Mouse (Mus musculus) adrenal gland (tissue): ENCODE measurements around the gene Anxa6.

Source experiments
- intact Hi-C: fragments of 180-260 bp; cut with DNase I; formaldehyde crosslinking; loops from one replicate; pipeline ENCODE4 v1.15.1; 2025

Gene Anxa6

GRCm38 (mm10) chr11:54998708-54999107, 34.5 kb downstream of the Anxa6 start:
- intact Hi-C loops: loop anchor here (1.0 to 10.0 kb wide), 3 partner anchors 41 to 156 kb away; partner anchors contain the start of gene Slc36a3

DNA sequence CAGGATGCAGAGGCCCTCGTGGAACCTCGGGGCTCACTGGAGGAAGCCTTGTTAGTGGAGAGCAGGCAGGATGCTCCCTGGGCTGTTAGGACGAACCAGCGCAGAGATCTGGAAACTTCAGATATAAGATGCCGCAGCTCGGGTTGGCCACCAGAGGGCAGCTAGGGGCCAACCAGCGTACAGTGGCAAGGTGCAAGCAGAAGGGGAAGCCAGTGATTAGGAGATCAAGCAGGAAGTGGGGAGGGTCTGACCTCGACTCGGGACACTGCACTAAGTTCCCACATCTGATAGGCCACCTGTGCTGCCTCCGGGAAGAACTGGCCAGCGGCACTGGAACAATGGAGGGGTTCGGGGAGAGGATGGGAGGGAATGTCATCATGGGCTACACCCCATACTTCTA, 35.0 kb downstream of the Anxa6 start:
- intact Hi-C loops: loop anchor here (1.0 to 10.0 kb wide), 3 partner anchors 41 to 157 kb away; partner anchors contain the start of gene Slc36a3

DNA sequence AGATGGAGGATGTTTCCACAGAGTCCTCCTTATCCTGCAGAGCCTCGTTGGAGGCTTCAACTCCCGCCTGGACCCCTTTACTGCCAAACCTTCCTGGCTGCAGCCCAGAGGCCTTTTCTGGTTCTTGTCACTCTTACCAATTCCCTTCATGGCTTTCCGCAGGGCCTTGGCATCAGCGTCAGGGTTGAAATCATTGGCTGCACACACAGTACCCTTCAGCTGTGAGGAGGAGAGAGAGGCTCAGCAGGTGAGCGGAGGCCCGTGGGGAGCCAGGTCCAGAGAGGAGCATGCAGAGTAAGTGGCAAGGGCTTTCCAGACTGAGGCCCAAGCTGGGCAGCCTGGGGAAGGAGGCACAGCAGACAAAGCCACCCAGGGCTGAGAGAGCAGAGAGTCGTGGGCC, 37.1 kb downstream of the Anxa6 start:
- intact Hi-C loops: loop anchor here (5.0 to 10.0 kb wide), 2 partner anchors 91 to 159 kb away; partner anchors contain the start of gene Slc36a3

DNA sequence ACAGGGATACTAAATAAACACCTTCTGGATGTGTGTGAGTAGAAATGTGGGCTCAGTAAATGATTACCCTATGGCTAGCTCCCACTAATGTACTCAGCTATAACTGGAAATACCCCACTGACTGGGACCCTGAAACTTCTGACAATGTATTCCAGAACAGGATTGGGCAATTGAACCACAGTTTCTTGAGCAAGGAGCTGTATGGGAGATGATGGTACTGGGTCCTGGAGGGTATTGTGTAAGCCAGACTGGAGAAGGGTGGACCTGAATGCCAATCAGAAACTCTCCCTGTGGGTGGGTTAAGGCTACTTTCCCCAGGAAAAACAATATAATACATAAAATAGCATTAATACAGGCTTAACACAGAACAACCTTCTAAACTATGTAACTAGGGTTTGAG, 43.3 kb downstream of the Anxa6 start:
- intact Hi-C loops: loop anchor here (10.0 kb wide), 1 partner anchor 165 kb away; the partner anchor contains the start of gene Slc36a3

- intact Hi-C loops: no loop called here
Observed at GRCm38 (mm10) chr11:54988754-54989349, 44.4 kb downstream of the Anxa6 start.

GRCm38 (mm10) chr11:54987974-54988373, 45.3 kb downstream of the Anxa6 start:
- intact Hi-C loops: no loop called here

DNA sequence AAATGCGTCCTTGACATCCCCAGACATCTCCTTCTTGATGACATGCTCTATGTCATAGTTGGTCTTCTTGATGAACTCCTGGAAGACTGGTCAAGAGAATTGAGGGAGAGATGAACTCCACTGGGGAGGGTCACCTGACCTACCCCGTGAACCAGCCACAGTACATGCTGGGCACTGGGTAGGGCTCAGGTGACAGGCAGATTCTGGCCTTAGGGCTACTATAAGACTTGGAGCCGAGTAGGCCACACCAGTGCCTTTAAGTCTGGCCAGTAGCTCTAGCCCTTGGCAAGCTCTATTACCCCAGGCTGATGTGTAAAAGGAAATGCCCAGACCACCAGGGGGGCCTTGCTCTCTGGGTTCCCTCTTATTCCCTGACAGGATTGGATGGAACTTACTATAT, 48.2 kb downstream of the Anxa6 start:
- intact Hi-C loops: loop anchor here (2.0 kb wide), 1 partner anchor 54 kb away; no protein-coding TSS in a partner anchor

DNA sequence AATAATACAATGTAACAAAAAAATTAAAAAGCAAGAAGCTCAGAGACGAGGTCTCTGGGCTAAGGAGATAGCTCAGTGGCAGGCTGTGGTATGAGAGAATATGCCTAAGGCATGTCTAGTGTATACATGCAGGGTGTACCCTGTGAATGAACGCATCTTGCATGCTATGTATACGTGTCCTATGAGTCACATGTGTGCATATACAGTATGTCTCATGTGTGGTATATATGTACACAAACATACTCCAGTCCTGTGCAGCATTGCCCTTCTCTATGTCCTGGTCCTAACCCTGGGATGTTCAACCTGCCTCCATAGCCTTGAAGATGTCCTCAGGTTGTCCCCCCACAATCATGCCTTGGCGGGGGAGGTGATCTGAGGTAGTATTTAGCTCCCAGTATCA, 48.7 kb downstream of the Anxa6 start:
- intact Hi-C loops: loop anchor here (1.0 to 2.0 kb wide), 2 partner anchors 54 to 105 kb away; no protein-coding TSS in a partner anchor

GRCm38 (mm10) chr11:54984085-54984484, 49.2 kb downstream of the Anxa6 start:
- intact Hi-C loops: loop anchor here (1.0 to 2.0 kb wide), 2 partner anchors 53 to 105 kb away; no protein-coding TSS in a partner anchor

GRCm38 (mm10) chr11:54982520-54982919, 50.7 kb downstream of the Anxa6 start:
- intact Hi-C loops: no loop called here

- intact Hi-C loops: no loop called here
Observed at GRCm38 (mm10) chr11:54981630-54982029, 51.6 kb downstream of the Anxa6 start.

GRCm38 (mm10) chr11:54977385-54977937, 55.8 kb downstream of the Anxa6 start:
- intact Hi-C loops: no loop called here

DNA sequence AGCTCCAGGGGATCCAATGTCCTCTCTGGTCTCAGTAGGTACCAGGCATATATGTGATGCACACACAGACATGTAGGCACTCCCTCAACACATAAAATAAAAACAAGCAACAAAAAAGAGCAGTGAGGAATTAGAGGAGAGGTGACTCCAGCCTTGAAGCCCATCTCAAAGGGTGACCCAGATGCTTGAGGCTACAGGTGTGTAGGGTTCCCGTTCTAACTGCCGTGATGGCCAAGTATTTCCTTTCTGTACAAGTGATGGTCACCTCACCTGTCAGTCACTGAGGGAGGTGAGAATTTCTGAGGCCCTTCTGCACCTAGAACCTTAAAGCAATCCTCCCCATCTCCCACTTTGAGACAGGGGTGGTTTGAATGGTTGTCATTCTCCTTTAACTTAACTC, 56.9 kb downstream of the Anxa6 start:
- intact Hi-C loops: no loop called here

DNA sequence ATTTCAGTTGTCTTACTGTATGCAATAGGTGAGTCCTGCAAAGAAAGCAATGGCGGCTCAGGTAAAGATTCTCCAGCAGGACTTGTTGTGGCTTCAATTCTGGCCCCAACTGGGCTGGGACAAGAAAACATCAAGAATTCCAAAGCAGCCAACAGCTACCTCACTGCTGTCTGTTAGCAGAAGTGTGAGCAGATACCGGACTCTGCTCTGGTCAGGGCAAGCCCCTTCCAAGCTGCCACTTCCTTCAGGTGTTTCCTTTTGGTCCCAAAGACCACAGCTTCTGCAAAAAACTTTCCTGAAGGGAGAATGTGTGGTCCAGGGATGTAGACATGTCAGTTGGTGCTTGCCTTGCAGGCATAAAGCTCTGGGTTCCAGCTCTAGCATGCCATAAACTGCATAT, 57.5 kb downstream of the Anxa6 start:
- intact Hi-C loops: no loop called here

DNA sequence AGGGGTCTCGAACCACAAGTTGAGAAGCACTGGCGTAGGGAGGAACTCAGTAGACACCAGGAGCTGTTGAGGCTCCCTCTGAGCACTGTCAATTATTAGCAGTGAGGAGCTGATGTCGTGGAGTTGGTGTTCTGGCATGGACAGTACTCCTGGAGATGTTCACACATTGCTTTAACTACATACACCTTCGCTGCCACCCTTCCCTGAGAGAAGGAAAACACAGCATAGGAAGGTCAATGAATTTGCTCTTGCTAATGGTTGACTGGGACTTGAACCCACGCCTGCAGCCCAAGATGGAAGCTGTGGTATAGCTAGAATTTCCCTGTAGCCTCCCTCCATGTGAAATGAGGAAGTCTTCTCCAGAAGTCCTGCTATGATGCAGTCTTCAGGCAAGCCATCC, 57.9 kb downstream of the Anxa6 start:
- intact Hi-C loops: no loop called here

- intact Hi-C loops: no loop called here
Observed at GRCm38 (mm10) chr11:54974639-54975038, 58.6 kb downstream of the Anxa6 start.

GRCm38 (mm10) chr11:54973481-54974212, 59.6 kb downstream of the Anxa6 start:
- intact Hi-C loops: no loop called here

GRCm38 (mm10) chr11:54972789-54973188, 60.5 kb downstream of the Anxa6 start:
- intact Hi-C loops: no loop called here

DNA sequence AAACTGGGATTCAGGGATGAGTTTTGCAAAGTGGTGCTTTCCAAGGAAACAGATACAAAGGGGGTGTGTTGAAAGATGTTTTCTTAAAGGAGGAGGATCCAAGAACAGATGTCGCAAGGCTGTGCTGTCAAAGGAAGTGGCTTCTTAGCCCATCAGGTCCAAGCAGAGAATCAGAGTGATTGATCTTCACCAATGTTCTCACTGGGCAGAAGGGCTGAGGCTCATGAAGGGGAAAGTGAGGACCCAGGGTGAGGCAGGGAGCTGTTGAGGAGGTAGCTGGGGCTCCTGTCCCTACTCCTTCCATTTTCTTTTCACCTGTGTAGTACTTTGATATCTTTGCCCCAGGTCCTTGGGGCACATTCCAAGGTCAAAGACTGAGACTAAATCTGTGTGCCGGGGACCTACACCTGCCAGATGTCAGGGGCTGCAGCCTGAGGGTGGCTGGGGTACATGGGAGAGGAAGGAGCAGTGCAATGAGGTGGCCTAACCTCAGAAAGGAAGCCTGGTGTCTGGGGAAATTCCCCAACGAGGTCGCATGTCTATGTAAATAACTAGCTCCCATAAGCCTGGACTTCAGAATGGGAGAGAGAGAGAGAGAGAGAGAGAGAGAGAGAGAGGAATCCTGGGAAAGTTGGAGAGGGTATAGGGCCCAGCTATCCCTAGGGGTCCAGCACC, 61.1 kb downstream of the Anxa6 start:
- intact Hi-C loops: no loop called here

- intact Hi-C loops: no loop called here
Observed at GRCm38 (mm10) chr11:54971365-54972048, 61.7 kb downstream of the Anxa6 start.

DNA sequence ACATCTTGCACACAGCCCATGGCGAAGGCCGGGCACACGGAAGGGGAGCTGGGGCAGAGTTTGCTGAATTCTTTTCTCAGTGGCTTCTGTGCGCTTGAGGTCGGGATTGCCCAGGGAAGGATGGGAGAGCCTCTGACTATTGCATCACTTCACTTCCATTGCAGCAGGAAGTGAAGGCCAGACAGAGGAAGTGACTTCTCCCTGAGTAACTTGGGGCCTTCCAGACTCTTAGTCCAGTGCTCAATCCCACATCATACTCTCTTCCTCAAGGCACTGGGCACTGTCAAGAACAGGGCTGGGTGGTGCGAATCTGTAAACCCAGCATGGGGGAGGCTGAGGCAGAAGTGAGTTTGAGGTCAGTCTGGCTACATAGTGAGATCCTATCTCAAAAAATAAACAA, 68.0 kb downstream of the Anxa6 start:
- intact Hi-C loops: no loop called here
